Mouse (Mus musculus) cortical plate, adult 2 months (tissue): ENCODE results near the gene Pgls.

Experiments
- CTCF ChIP-seq: fragments of 200-500 bp; IDR thresholded peaks from 2 replicates; pipeline ENCODE4 v1.5.1; 2011; ENCODE audit warnings: mild to moderate bottlenecking, control low read depth, low read length; ENCODE audit not compliant: insufficient read depth; ENCODE audit errors: extremely low read depth
- POLR2A ChIP-seq: fragments of 200-500 bp; IDR thresholded peaks from 2 replicates; pipeline ENCODE4 v1.6.1; 2011; ENCODE audit warnings: mild to moderate bottlenecking, low read length, control low read depth; ENCODE audit not compliant: insufficient read depth; ENCODE audit errors: extremely low read depth

- TF ChIP-seq CTCF: no peak
- TF ChIP-seq POLR2A: no peak
Observed at GRCm38 (mm10) chr8:71645510-71645909, 53.5 kb downstream of the Pgls start.
